Mouse (Mus musculus): ENCODE measurements around the gene Bclaf1. TPM values are rescaled to one million over a fixed set of nuclear protein-coding genes. Genes with fewer than 3 reads are reported as not detected.

Gene Bclaf1
- polyA plus RNA-seq, 1 experiment from 2014 or later = 40.9 TPM

GRCm38 (mm10) chr10:20381352-20381751, 69.1 kb downstream of the Bclaf1 start:
- 49% methylated on average over 3 of the region's 3 CpGs for WGBS (ENCODE audit: insufficient replicate concordance)
- H3K4me2 ChIP-seq (ENCODE audit: low read depth, low read length) = no peak overlapping the region
- no peak overlapping the region for H3K9ac ChIP-seq (ENCODE audit: low read depth, low read length)
- no peak overlapping the region for H3K4me3 ChIP-seq (ENCODE audit: low read depth, low read length)
- no peak for ATAC-seq (ENCODE audit: low read depth)
- no peak overlapping the region for H3K27ac ChIP-seq (ENCODE audit: low read length)
- H3K4me1 ChIP-seq (ENCODE audit: control insufficient read depth, low read depth, low read length) = no peaks in the 10 kb centered on the region
- no peaks in the 10 kb centered on the region for H3K36me3 ChIP-seq (ENCODE audit: control insufficient read depth, insufficient read depth)
- no peaks in the 10 kb centered on the region for H3K9me3 ChIP-seq (replicated peaks; ENCODE audit: control insufficient read depth, low read length)
- H3K27me3 ChIP-seq (ENCODE audit: control insufficient read depth, insufficient read depth, low read depth, low read length) = no peaks in the 10 kb centered on the region

DNA sequence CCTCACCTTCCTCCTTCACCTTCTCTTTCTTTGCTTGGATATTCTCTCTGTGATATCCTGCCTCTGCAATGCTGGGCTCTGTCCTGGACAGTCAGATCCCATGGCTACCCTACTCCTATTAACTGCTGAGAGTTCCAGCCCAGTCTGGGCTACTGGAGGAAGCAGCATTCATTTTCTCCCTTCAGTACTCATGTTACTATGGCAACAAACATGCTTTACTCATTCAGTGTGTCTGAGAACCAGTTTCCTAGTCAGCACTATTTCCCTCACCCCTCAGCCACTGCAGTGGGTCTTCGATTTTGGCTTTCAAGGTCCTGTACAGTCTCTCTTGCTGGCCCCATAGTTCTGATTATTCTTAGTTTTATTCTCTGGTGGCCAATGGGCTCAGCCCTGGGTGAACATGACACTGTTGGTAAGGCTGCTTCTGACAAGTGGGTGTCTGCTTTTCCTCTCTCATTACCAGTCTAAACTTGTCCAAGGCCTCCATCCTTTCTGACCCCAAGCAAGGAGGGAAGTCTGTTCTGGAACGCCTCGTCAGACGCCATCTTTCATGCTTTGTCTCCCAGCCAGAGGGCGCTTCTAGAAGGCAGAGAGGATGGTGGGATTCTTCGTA, 70.6 kb downstream of the Bclaf1 start:
- no peak overlapping the region for H3K9ac ChIP-seq (ENCODE audit: low read depth, low read length)
- 62% methylated on average over 6 of the region's 6 CpGs for WGBS (ENCODE audit: insufficient replicate concordance)
- H3K27ac ChIP-seq (ENCODE audit: low read length) = no peak overlapping the region
- ATAC-seq (ENCODE audit: low read depth) = no peak
- no peak overlapping the region for H3K4me3 ChIP-seq (ENCODE audit: low read depth, low read length)
- H3K27me3 ChIP-seq (ENCODE audit: control insufficient read depth, insufficient read depth, low read depth, low read length) = no peaks in the 10 kb centered on the region
- H3K4me1 ChIP-seq (ENCODE audit: control insufficient read depth, low read depth, low read length) = no peaks in the 10 kb centered on the region
- H3K36me3 ChIP-seq (ENCODE audit: control insufficient read depth, insufficient read depth) = no peaks in the 10 kb centered on the region
- H3K9me3 ChIP-seq (replicated peaks; ENCODE audit: control insufficient read depth, low read length) = no peaks in the 10 kb centered on the region
- H3K4me2 ChIP-seq (ENCODE audit: low read depth, low read length) = no peak overlapping the region

- Histone ChIP-seq H3K9ac (ENCODE audit: low read depth, low read length) (no peak overlapping the region), H3K9me3 (replicated peaks; ENCODE audit: control insufficient read depth, low read length) (no peaks in the 10 kb centered on the region), H3K4me3 (ENCODE audit: low read depth, low read length) (no peak overlapping the region), H3K27ac (ENCODE audit: low read length) (no peak overlapping the region), H3K4me1 (ENCODE audit: control insufficient read depth, low read depth, low read length) (no peaks in the 10 kb centered on the region), H3K27me3 (ENCODE audit: control insufficient read depth, insufficient read depth, low read depth, low read length) (no peaks in the 10 kb centered on the region), H3K36me3 (ENCODE audit: control insufficient read depth, insufficient read depth) (no peaks in the 10 kb centered on the region), H3K4me2 (ENCODE audit: low read depth, low read length) (no peak overlapping the region)
- no peak for ATAC-seq (ENCODE audit: low read depth)
- WGBS (ENCODE audit: insufficient replicate concordance) = 30% methylated on average over 3 of the region's 3 CpGs
Measured at GRCm38 (mm10) chr10:20390568-20390967, 78.3 kb downstream of the Bclaf1 start.

Small RNA genes within 50 kb of the gene (microRNA-seq; reads per million reads assigned to microRNA genes)
- gene Mir6413 = not detected

Other genes starting within 250 kb of the Bclaf1 start
- 4.9 and 5.3 TPM in 2 replicates for gene Map7, start 164.0 kb upstream of the Bclaf1 start, polyA plus RNA-seq (2015; fragmentation: Nextera tagmentation; extraction: Ambion mirVana)
- 2.1 and 2.2 TPM in 2 replicates for gene Mtfr2, start 35.3 kb downstream of the Bclaf1 start, polyA plus RNA-seq (2015; fragmentation: Nextera tagmentation; extraction: Ambion mirVana)

All from liver, embryonic 16.5 days (tissue).